Mouse (Mus musculus) lung, embryonic 14.5 days (tissue): ENCODE data around the gene Bhlhe40. TPM values are rescaled to one million over a fixed set of nuclear protein-coding genes. Genes with fewer than 3 reads are reported as not detected.

Source experiments
- ATAC-seq: fragments of 200-750 bp; cut with Nextera tagmentation; 2 replicates; pipeline ENCODE4 v1.8.0; 2017; ENCODE audit warnings: mild to moderate bottlenecking, moderate TSS enrichment, moderate library complexity; ENCODE audit not compliant: insufficient read depth
- DNase-seq: peaks from one replicate; pipeline ENCODE4 v3.0.0-alpha.2; 2015
- H3K27ac ChIP-seq: fragments of 300-500 bp; sonication (generic); 2 replicates; pipeline ENCODE4 v1.5.1; 2014; ENCODE audit warnings: low read depth, mild to moderate bottlenecking, moderate library complexity
- H3K27me3 ChIP-seq: fragments of 300-500 bp; sonication (generic); 2 replicates; pipeline ENCODE4 v1.6.1; 2014; ENCODE audit warnings: low read length, control low read depth; ENCODE audit not compliant: insufficient read depth
- H3K36me3 ChIP-seq: fragments of 300-500 bp; sonication (generic); 2 replicates; pipeline ENCODE4 v1.6.1; 2014; ENCODE audit warnings: control low read depth; ENCODE audit not compliant: insufficient read depth
- H3K4me1 ChIP-seq: fragments of 300-500 bp; sonication (generic); 2 replicates; pipeline ENCODE4 v1.6.1; 2014; ENCODE audit warnings: antibody characterized with exemption, control low read depth; ENCODE audit not compliant: insufficient read depth
- H3K4me2 ChIP-seq: fragments of 300-500 bp; sonication (generic); 2 replicates; pipeline ENCODE4 v1.6.1; 2014; ENCODE audit warnings: mild to moderate bottlenecking
- H3K4me3 ChIP-seq: fragments of 300-500 bp; sonication (generic); 2 replicates; pipeline ENCODE4 v1.5.1; 2014; ENCODE audit warnings: low read depth, low read length
- H3K9ac ChIP-seq: fragments of 300-500 bp; sonication (generic); 2 replicates; pipeline ENCODE4 v1.6.1; 2014
- H3K9me3 ChIP-seq: fragments of 300-500 bp; sonication (generic); 2 replicates; pipeline ENCODE4 v1.6.1; 2016; ENCODE audit warnings: low read depth, low read length, control low read depth
- CTCF ChIP-seq: IDR thresholded peaks from 2 replicates; pipeline ENCODE4 v1.5.1; 2016; ENCODE audit warnings: antibody characterized with exemption, low read depth
- WGBS: fragments of 180-500 bp; shearing (Covaris S2); extraction: QIAGEN DNeasy Blood & Tissue Kit; methylation state at CpG from one replicate; pipeline ENCODE4 v1.1.7; 2014; 5-methylcytosine and 5-hydroxymethylcytosine counted together
- polyA plus RNA-seq: library from polyadenylated mRNA; unstranded; fragments of >200 nt; fragmentation: Nextera tagmentation; extraction: Ambion mirVana; gene quantifications from 2 replicates; pipeline ENCODE4 v1.2.1, GENCODE M21; 2014

Gene Bhlhe40
- polyA plus RNA-seq, 1 experiment from 2014 or later: 8.8 TPM

DNA sequence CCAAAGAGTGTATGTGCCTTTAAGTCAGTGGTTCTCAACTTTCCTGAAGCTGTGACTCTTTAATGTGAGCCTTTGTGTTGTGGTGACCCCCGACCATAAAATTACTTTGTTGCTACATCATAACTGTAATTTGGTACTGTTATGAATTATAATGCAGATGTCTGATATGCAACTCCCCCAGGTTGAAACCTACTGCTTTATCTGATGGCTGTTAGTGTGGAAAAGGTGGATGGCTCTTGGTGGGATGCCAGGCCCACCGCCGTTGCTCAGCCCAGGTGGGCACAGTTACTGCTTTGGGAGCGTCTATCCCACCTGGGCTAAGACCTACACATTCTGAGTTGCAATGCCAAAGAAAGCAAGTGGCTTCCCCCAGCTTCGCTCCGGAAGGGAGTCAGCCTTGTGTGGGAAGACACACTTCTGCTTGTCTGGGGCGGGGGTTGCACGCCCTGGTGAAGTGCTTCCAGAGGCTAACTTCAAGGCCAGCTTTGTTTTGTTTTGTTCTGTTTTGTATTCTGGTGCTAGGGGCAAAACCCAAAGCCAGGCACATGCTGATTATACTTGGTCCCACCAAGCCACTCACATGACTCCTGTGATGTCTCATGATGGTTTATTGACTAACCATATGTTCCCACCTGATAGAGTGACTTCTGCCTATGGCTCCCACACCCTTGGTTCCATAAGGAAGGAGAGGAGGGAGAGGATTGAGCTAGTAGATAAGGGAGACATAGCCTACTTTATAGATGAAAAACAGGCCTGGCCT is 34.7 kb downstream of the Bhlhe40 start:
- H3K4me1 ChIP-seq: no peaks in the 10 kb centered on the region
- no peak overlapping the region for H3K4me2 ChIP-seq
- no peaks in the 10 kb centered on the region for H3K9me3 ChIP-seq
- TF ChIP-seq CTCF: no peak
- no peak overlapping the region for H3K27ac ChIP-seq
- no peak for ATAC-seq
- no peaks in the 10 kb centered on the region for H3K27me3 ChIP-seq
- no peak for DNase-seq
- H3K9ac ChIP-seq: no peak overlapping the region
- WGBS: 91% methylated on average over 8 of the region's 8 CpGs
- no peaks in the 10 kb centered on the region for H3K36me3 ChIP-seq
- no peak overlapping the region for H3K4me3 ChIP-seq

DNA sequence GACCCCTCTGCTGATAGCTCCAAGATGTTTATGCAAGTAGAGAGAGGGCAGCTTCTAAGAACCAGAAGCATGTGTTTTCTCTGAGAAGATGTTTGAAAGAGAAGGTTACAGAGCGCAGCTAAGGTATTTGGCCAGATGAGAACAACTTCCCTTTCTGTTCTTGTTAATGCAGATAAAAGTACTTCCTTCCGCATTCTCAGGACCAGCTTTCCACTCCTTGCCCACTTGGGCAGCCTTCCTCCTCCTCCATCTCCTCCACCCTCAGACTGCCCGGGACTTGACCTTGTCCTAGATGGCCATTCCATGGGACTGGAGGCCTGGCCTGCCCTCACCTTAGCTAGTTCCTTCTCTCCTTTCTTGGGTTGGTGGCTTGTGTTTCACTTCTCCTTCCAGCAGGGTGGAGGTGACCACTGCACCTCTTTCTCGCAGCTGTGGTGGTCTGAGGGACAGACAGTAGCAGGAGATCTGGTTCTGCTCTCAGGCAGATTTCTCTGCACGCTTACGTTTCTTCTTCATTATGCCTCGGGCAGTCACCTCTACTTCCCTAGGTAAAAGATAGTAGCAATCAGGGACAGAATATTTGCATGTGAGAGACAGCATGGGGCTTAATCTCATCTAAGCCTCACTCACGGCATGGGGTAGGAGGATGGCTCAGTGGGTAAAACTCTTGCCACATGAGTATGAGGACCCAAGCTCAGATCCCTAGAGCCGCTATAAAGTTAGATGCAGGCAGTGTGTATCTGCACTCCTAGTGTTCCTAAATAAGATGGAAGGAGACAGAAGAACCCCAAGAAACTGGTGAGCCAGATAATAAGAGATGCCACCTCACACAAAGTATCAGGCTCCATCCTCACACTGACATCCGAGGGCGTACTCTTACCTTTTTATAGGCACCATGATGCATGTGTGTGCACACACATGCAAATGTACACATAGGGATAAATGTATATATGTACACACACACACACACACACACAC is 35.7 kb downstream of the Bhlhe40 start:
- Histone ChIP-seq H3K9me3 (no peaks in the 10 kb centered on the region), H3K4me1 (no peaks in the 10 kb centered on the region), H3K36me3 (no peaks in the 10 kb centered on the region), H3K27ac (no peak overlapping the region), H3K27me3 (no peaks in the 10 kb centered on the region), H3K9ac (no peak overlapping the region), H3K4me3 (no peak overlapping the region), H3K4me2 (no peak overlapping the region)
- WGBS: 74% methylated on average over 11 of the region's 11 CpGs
- no peak for ATAC-seq
- no peak for TF ChIP-seq CTCF
- no peak for DNase-seq

DNA sequence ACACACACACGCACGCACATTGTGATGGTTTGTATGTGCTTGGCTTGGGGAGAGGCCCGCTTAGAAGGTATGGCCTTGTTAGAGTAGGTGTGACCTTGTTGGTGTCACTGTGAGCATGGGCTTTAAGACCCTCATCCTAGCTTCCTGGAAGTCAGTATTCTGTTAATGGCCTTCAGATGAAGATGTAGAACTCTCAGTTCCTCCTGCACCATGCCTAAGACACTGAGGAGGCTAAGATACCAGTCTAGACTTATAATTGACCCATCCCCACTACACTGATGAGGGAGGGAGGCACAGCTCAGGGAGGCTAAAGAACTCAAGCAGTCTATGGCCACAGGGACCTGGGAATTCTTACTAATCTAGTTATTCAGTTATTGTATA is 36.4 kb downstream of the Bhlhe40 start:
- H3K4me2 ChIP-seq: no peak overlapping the region
- H3K27ac ChIP-seq: no peak overlapping the region
- H3K4me1 ChIP-seq: no peaks in the 10 kb centered on the region
- no peak for ATAC-seq
- no peaks in the 10 kb centered on the region for H3K36me3 ChIP-seq
- H3K9ac ChIP-seq: no peak overlapping the region
- no peaks in the 10 kb centered on the region for H3K9me3 ChIP-seq
- H3K27me3 ChIP-seq: no peaks in the 10 kb centered on the region
- no peak for DNase-seq
- H3K4me3 ChIP-seq: no peak overlapping the region
- WGBS: 87% methylated on average over 3 of the region's 3 CpGs
- TF ChIP-seq CTCF: no peak

DNA sequence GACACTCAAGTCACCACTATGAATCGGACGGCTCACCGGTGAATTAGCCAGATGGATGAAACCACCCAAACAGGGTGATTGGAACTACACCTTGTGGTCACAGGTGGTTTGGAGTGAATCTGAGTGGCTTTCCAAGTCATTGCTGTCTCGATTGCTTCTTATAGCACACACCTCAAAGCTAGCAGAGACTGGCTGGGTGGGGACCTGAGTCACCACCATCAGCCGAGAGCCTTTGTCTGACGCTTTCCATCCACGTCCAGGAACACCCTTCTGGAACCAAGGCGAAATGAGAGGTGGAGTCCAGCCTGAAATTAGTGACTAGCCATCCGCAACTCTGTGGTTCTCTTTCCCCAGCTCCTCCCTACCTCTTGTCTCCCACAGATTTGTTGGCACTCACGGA is 36.9 kb downstream of the Bhlhe40 start:
- no peaks in the 10 kb centered on the region for H3K27me3 ChIP-seq
- 90% methylated on average over 10 of the region's 10 CpGs for WGBS
- DNase-seq (no peak), ATAC-seq (no peak)
- H3K4me1 ChIP-seq: no peaks in the 10 kb centered on the region
- no peak overlapping the region for H3K4me2 ChIP-seq
- no peak overlapping the region for H3K4me3 ChIP-seq
- no peak for TF ChIP-seq CTCF
- no peak overlapping the region for H3K27ac ChIP-seq
- no peak overlapping the region for H3K9ac ChIP-seq
- H3K36me3 ChIP-seq: no peaks in the 10 kb centered on the region
- no peaks in the 10 kb centered on the region for H3K9me3 ChIP-seq

DNA sequence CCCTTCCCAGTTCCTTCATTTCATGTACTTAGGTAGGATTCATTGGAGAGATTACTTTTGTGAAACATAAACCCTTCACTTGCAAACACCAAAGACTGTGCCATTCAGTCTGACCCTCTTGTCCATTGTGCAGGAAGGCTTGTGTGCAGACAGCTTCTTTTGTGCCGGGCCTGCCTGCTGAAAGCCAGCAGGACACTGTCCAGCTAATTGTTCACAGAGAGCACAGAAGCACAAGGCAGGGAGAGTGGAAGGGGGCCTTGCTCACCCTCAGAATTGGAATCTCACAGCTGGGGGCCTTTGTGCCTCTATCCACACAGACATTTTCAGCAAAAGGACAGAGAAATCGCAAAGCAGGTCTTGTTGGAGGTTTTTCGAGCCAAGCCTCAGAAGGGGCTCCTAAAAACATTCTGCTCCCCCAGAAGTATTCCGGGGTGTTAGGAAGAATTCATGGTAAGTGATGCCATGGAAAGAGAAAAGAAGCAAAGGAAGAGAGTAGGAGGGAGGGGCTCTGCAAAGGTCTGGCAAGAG is 38.0 kb downstream of the Bhlhe40 start:
- no peaks in the 10 kb centered on the region for H3K36me3 ChIP-seq
- no peak for TF ChIP-seq CTCF
- ATAC-seq (no peak), DNase-seq (no peak)
- no peak overlapping the region for H3K4me3 ChIP-seq
- H3K27me3 ChIP-seq: no peaks in the 10 kb centered on the region
- H3K4me1 ChIP-seq: no peaks in the 10 kb centered on the region
- H3K9ac ChIP-seq: no peak overlapping the region
- H3K9me3 ChIP-seq: no peaks in the 10 kb centered on the region
- H3K27ac ChIP-seq: no peak overlapping the region
- no peak overlapping the region for H3K4me2 ChIP-seq
- WGBS: 74% methylated on average over 4 of the region's 4 CpGs

DNA sequence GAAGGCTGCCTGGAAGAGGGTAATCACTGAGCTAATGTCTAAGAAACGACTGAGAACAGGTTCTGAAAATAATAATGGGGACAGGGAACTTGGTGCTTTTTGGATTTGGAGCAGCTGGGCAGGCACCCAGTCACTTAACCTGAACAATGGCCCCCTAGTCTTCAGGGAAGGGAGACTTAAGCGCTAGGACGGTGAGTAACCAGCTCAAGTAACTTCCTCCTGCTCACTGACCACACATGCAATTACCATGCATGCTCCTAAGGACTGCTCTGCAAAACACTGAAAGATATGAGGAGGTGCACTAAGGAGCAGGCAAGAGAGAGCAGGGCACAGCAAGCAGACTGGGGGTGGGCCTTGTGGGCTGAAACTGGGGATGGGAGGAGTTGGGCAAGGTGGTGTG is 39.2 kb downstream of the Bhlhe40 start:
- Histone ChIP-seq H3K27ac (no peak overlapping the region), H3K9ac (no peak overlapping the region), H3K27me3 (no peaks in the 10 kb centered on the region), H3K9me3 (no peaks in the 10 kb centered on the region), H3K4me3 (no peak overlapping the region), H3K4me1 (no peaks in the 10 kb centered on the region), H3K4me2 (no peak overlapping the region), H3K36me3 (no peaks in the 10 kb centered on the region)
- DNase-seq (no peak), ATAC-seq (no peak)
- WGBS: 62% methylated on average over 3 of the region's 3 CpGs
- no peak for TF ChIP-seq CTCF
